Mouse (Mus musculus) left cerebral cortex, adult 8-10 months (tissue): ENCODE data around the gene Vmn1r172. TPM values are rescaled to one million over a fixed set of nuclear protein-coding genes. Genes with fewer than 3 reads are reported as not detected.
"Not testable (repeated sequence)": the region's sequence is repeated elsewhere in the genome, so short reads cannot be mapped to it uniquely, and the experiment has no call there.

ENCODE experiments used
- DNase-seq, 2 experiments: peaks; one replicate each; pipeline ENCODE4 v3.0.0; 2022; ENCODE audit warnings: low spot score in 2 of 2
- total RNA-seq, 4 experiments: library from RNA; stranded (reverse); gene quantifications; 2 replicates each; pipeline ENCODE4 v1.2.4; 2022

The Vmn1r172 gene
- not detected for total RNA-seq

DNA sequence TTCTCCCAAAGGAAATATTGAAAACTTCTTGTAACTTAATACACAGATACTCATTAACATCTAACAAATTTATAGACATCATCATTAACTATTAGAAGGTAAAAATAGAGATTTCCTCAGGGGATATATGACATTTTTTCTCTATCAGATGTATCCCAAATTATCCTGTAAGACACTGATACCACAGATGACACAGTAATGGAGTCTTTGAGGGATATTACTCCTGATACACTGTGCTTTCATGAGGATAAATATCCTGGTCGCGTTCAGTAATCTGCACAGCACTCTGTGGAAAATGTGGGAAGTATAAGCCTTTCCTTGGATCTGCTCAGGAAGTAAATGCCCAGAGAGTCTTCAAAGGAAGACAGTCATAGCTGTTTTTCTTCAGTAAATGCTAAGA, at the start of gene Vmn1r172:
Gene Vmn1r172, plus strand, starts transcription at position 301 of the 400 bp plus-strand sequence.
- no peak for DNase-seq

DNA sequence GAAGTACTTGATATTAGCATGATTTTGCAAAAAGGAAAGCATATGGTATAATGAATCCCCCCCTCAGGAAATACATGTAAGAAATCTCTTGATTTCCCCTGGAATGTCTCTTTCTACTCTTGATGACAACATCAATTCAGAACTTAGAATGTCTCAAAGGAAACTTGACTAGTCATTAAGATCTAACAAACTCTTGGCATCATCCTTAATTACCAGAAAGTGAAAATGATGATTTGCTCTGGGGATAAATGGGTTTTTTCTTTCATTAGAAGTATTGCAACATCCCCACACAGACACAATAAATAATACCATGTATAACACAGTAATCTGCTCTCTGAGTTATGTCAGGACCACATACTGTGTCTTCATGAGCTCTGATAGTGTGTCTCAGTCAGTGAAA, 27.7 kb upstream of the Vmn1r172 start, which contains the start of gene Vmn1r171:
Gene Vmn1r171, plus strand, starts transcription at position 301 of the 400 bp plus-strand sequence.
- no peak for DNase-seq

DNA sequence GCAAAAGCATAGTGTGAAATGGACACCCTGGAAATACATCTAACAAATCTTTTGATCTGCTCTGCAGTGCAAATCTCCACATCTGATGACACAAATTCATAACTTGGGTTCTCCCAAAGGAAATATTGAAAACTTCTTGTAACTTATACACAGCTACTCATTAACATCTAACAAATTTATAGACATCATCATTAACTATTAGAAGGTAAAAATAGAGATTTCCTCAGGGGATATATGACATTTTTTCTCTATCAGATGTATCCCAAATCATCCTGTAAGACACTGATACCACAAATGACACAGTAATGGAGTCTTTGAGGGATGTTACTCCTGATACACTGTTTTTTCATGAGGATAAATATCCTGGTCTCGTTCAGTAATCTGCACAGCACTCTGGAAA, 42.3 kb downstream of the Vmn1r172 start, which contains the start of gene Vmn1r173:
Gene Vmn1r173, plus strand, starts transcription at position 301 of the 400 bp plus-strand sequence.
- DNase-seq = not testable (repeated sequence)

Other genes starting within 250 kb of the Vmn1r172 start
- not detected for gene Vmn1r167, start 151.1 kb upstream of the Vmn1r172 start, total RNA-seq
- gene Vmn1r168, start 118.6 kb upstream of the Vmn1r172 start, total RNA-seq = not detected
- gene Vmn1r169, start 82.8 kb upstream of the Vmn1r172 start, total RNA-seq = not detected
- not detected for gene Vmn1r170, start 52.1 kb upstream of the Vmn1r172 start, total RNA-seq
- gene Vmn1r171, start 27.6 kb upstream of the Vmn1r172 start, total RNA-seq = not detected
- gene Vmn1r173, start 42.4 kb downstream of the Vmn1r172 start, total RNA-seq = not detected
- not detected for gene Vmn1r174, start 94.0 kb downstream of the Vmn1r172 start, total RNA-seq
- gene Vmn1r175, start 152.3 kb downstream of the Vmn1r172 start, total RNA-seq = not detected
- gene Vmn1r176, start 179.1 kb downstream of the Vmn1r172 start, total RNA-seq = not detected
- not detected for gene Vmn1r177, start 208.1 kb downstream of the Vmn1r172 start, total RNA-seq
- gene Vmn1r178, start 233.7 kb downstream of the Vmn1r172 start, total RNA-seq = not detected